Mouse (Mus musculus): ENCODE measurements around the gene Coq8b. TPM values are rescaled to one million over a fixed set of nuclear protein-coding genes. Genes with fewer than 3 reads are reported as not detected.
"Not testable (repeated sequence)": the region's sequence is repeated elsewhere in the genome, so short reads cannot be mapped to it uniquely, and the experiment has no call there.

The Coq8b gene
- polyA plus RNA-seq, 1 experiment = 43.1 TPM

DNA sequence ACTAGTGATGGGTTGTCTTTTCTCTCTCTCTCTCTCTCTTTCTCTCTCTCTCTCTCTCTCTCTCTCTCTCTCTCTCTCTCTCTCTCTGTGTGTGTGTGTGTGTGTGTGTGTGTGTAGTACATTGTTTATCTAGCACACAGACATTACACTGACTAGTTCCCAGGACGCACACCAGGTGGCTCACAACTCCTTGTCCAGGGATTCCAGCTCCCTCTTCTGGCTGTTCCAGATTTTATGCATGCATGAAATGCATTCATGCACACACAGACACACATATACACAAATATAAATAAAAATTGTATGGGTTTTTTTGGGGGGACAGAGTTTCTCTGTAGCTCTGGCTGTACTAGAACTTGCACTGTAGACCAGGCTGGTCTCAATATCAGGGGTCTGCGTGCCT is 4.7 kb downstream of the Coq8b start:
- Histone ChIP-seq H3K4me3 (ENCODE audit: insufficient read depth, low read depth, low read length) (no peak overlapping the region), H3K4me1 (ENCODE audit: control insufficient read depth, insufficient read depth, low read length) (peaks cover 8% of the 10 kb centered on the region), H3K27me3 (replicated peaks; ENCODE audit: control insufficient read depth, insufficient read depth, low read length) (no peaks in the 10 kb centered on the region), H3K36me3 (ENCODE audit: control insufficient read depth, insufficient read depth, low read length) (no peaks in the 10 kb centered on the region), H3K27ac (ENCODE audit: insufficient read depth, low read depth, low read length) (no peak overlapping the region)
- WGBS = 74% methylated on average over 2 of the region's 2 CpGs
- no peak for DNase-seq
- TF ChIP-seq CTCF (conservative IDR thresholded peaks at IDR 0.05; ENCODE audit: insufficient read depth, insufficient read length, low read depth, low read length) (peak; percentile 46), POLR2A (IDR thresholded peaks at IDR 0.05; ENCODE audit: low read depth, low read length) (no peak)

DNA sequence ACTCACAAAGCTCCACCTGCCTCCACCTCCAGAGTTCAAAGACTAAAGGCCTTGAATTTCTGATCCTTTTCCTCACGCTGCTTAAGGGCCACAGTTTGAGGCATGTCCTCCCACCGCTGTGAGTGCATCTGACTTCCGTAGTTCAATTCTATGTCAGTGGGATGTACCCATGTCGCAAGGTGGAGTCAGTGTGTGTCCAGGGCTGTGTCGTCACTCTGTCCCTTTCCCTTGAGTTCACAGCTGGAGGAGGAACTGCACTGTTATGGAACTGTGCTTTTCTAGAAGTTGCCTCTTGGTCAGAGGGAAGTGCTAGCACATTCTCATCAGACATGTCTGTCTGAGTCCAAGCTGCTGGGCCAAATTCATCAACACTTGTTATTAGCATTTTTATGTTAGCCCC is 5.7 kb downstream of the Coq8b start:
- Histone ChIP-seq H3K36me3 (ENCODE audit: control insufficient read depth, insufficient read depth, low read length) (no peaks in the 10 kb centered on the region), H3K4me3 (ENCODE audit: insufficient read depth, low read depth, low read length) (no peak overlapping the region), H3K4me1 (ENCODE audit: control insufficient read depth, insufficient read depth, low read length) (peaks cover 5% of the 10 kb centered on the region), H3K27me3 (replicated peaks; ENCODE audit: control insufficient read depth, insufficient read depth, low read length) (no peaks in the 10 kb centered on the region), H3K27ac (ENCODE audit: insufficient read depth, low read depth, low read length) (no peak overlapping the region)
- 91% methylated on average over 5 of the region's 5 CpGs for WGBS
- no peak for DNase-seq
- no peak for TF ChIP-seq POLR2A (IDR thresholded peaks at IDR 0.05; ENCODE audit: low read depth, low read length)

DNA sequence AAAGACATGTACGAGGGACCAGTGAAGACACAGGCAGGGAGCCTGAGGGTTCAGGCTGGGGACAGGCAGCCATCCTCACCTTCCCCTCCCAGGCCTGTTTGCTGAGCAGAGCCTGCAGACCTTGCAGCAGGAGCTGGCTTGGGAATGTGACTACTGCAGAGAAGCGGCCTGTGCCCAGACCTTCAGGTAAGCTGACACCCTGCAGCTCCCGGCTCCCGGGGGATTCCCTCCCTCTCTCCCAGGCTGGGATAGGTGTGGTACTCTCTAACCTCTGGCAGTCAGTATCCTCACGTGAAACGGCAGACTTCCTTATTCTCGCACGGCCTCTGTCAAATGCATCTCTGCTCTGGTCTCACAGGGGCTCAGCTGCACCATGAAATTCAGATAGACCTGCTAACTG is 10.4 kb downstream of the Coq8b start:
- Histone ChIP-seq H3K4me1 (ENCODE audit: control insufficient read depth, insufficient read depth, low read length) (no peaks in the 10 kb centered on the region), H3K27ac (ENCODE audit: insufficient read depth, low read depth, low read length) (no peak overlapping the region), H3K36me3 (ENCODE audit: control insufficient read depth, insufficient read depth, low read length) (no peaks in the 10 kb centered on the region), H3K4me3 (ENCODE audit: insufficient read depth, low read depth, low read length) (no peak overlapping the region), H3K27me3 (replicated peaks; ENCODE audit: control insufficient read depth, insufficient read depth, low read length) (no peaks in the 10 kb centered on the region)
- DNase-seq = no peak
- TF ChIP-seq CTCF (conservative IDR thresholded peaks at IDR 0.05; ENCODE audit: insufficient read depth, insufficient read length, low read depth, low read length) = no peak
- TF ChIP-seq POLR2A (IDR thresholded peaks at IDR 0.05; ENCODE audit: low read depth, low read length) = no peak
- WGBS = 70% methylated on average over 8 of the region's 8 CpGs

DNA sequence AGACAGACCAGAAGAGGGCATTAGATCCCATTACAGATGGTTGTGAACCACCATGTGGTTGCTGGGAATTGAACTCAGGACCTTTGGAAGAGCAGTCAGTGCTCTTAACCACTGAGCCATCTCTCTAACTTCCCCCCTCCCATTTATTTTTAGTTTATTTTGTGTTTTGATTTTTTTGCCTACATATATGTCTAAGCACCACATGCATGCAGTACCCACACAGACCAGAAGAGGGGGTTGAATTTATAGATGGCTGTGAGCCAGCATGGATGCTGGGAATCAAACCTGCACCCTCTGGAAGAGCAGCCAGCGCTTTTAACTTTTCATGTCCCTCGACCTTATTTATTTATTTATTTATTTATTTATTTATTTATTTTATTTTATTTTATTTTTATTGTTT is 11.3 kb downstream of the Coq8b start:
- not testable (repeated sequence) for H3K36me3 ChIP-seq (ENCODE audit: control insufficient read depth, insufficient read depth, low read length); DNase-seq; H3K4me3 ChIP-seq (ENCODE audit: insufficient read depth, low read depth, low read length); H3K27ac ChIP-seq (ENCODE audit: insufficient read depth, low read depth, low read length); H3K4me1 ChIP-seq (ENCODE audit: control insufficient read depth, insufficient read depth, low read length); H3K27me3 ChIP-seq (replicated peaks; ENCODE audit: control insufficient read depth, insufficient read depth, low read length)
- 0 out of 2 replicates have a peak, but pooled peaks have one; percentile 28 for TF ChIP-seq CTCF (conservative IDR thresholded peaks at IDR 0.05; ENCODE audit: insufficient read depth, insufficient read length, low read depth, low read length)
- WGBS = 85% methylated on average over 2 of the region's 2 CpGs

DNA sequence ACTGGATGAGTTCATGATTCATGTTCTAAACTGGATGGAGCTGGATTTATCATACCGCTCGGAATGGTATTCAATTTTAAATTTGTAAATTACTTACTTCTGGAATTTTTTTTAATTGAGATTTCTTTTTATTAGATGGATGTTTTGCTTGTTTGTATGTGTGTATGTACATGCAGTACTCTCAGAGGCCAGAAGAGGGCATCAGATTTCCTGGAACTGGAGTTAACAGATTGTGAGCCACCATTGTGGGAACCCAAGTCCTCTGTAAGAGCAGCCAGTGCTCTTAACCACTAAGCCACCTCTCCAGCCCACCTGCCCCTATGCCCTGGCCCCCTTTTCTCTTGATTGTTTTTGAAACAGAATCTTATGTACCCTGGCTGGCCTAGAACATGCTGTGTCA is 16.3 kb downstream of the Coq8b start:
- DNase-seq = peak; percentile 39
- Histone ChIP-seq H3K36me3 (ENCODE audit: control insufficient read depth, insufficient read depth, low read length) (no peaks in the 10 kb centered on the region), H3K27me3 (replicated peaks; ENCODE audit: control insufficient read depth, insufficient read depth, low read length) (no peaks in the 10 kb centered on the region), H3K27ac (ENCODE audit: insufficient read depth, low read depth, low read length) (no peak overlapping the region), H3K4me3 (ENCODE audit: insufficient read depth, low read depth, low read length) (no peak overlapping the region), H3K4me1 (ENCODE audit: control insufficient read depth, insufficient read depth, low read length) (no peaks in the 10 kb centered on the region)
- over 99% methylated on average over 2 of the region's 2 CpGs for WGBS
- TF ChIP-seq CTCF (conservative IDR thresholded peaks at IDR 0.05; ENCODE audit: insufficient read depth, insufficient read length, low read depth, low read length) (0 out of 2 replicates have a peak, but pooled peaks have one; percentile 15), POLR2A (IDR thresholded peaks at IDR 0.05; ENCODE audit: low read depth, low read length) (no peak)

DNA sequence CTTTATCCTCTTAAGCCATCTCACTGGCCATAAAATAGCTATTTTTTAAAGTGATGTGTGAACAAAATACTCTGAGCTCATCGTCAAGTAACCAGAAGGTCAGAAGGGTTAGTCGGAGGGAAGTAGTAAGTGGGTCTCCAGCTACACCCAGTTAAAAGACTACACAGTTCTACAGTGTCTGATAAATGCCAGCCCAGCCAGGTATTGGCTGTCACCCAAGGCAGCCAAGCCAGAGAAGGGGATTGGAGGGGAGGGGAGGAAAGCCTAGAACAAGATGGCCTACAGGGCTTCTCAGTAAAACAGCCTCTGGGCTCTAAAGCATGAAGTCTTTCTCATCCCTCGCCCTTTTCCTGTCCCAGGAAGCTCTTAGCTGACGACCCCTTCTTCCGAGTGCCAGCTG is 17.1 kb downstream of the Coq8b start:
- Histone ChIP-seq H3K36me3 (ENCODE audit: control insufficient read depth, insufficient read depth, low read length) (no peaks in the 10 kb centered on the region), H3K27ac (ENCODE audit: insufficient read depth, low read depth, low read length) (no peak overlapping the region), H3K27me3 (replicated peaks; ENCODE audit: control insufficient read depth, insufficient read depth, low read length) (no peaks in the 10 kb centered on the region), H3K4me1 (ENCODE audit: control insufficient read depth, insufficient read depth, low read length) (no peaks in the 10 kb centered on the region), H3K4me3 (ENCODE audit: insufficient read depth, low read depth, low read length) (no peak overlapping the region)
- no peak for DNase-seq
- no peak for TF ChIP-seq CTCF (conservative IDR thresholded peaks at IDR 0.05; ENCODE audit: insufficient read depth, insufficient read length, low read depth, low read length)
- TF ChIP-seq POLR2A (IDR thresholded peaks at IDR 0.05; ENCODE audit: low read depth, low read length) = no peak
- 72% methylated on average over 5 of the region's 5 CpGs for WGBS

DNA sequence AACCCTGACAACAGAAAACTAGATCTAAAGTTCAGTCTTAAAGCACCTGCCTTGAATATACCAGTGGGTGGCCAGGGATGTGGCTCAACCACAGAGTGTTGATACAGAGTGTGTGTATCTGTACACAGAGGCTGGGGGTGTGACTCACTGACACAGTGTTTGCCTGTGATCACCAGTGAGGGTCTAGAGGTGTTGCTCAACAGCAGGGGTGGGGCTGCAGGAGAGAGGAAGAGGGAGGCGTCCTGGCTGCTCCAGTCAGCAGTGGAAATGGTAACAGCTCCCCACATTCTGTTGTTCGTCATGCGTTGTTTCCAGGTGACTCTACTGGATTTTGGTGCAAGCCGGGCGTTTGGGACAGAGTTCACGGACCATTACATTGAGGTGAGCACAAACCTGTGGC is 19.1 kb downstream of the Coq8b start:
- TF ChIP-seq CTCF (conservative IDR thresholded peaks at IDR 0.05; ENCODE audit: insufficient read depth, insufficient read length, low read depth, low read length) = no peak
- TF ChIP-seq POLR2A (IDR thresholded peaks at IDR 0.05; ENCODE audit: low read depth, low read length) = no peak
- no peak overlapping the region for H3K4me3 ChIP-seq (ENCODE audit: insufficient read depth, low read depth, low read length)
- H3K4me1 ChIP-seq (ENCODE audit: control insufficient read depth, insufficient read depth, low read length) = no peaks in the 10 kb centered on the region
- WGBS = 79% methylated on average over 6 of the region's 6 CpGs
- DNase-seq = no peak
- no peaks in the 10 kb centered on the region for H3K27me3 ChIP-seq (replicated peaks; ENCODE audit: control insufficient read depth, insufficient read depth, low read length)
- no peaks in the 10 kb centered on the region for H3K36me3 ChIP-seq (ENCODE audit: control insufficient read depth, insufficient read depth, low read length)
- no peak overlapping the region for H3K27ac ChIP-seq (ENCODE audit: insufficient read depth, low read depth, low read length)

DNA sequence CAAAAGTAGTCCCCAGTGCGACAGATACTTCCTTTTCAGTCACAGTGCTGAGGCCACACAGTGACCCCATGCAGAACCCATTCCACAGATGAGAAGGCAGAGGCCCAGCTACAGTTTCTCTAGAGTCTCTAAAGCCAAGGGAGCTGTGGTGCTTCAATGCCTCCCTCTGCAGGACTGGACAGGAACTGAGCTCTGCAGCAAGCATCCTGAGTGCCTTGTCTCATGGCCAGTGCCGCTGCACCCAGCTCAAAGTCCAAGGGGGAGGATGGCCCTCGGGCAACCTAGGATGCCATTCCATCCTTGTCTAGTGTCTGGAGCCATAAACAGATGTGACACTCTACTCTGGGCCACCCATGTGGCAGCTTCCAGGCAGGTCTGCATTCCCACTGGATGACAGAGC is 22.9 kb downstream of the Coq8b start:
- 52% methylated on average over 3 of the region's 3 CpGs for WGBS
- DNase-seq = peak; percentile 78
- no peaks in the 10 kb centered on the region for H3K27me3 ChIP-seq (replicated peaks; ENCODE audit: control insufficient read depth, insufficient read depth, low read length)
- peak; percentile 80 for TF ChIP-seq CTCF (conservative IDR thresholded peaks at IDR 0.05; ENCODE audit: insufficient read depth, insufficient read length, low read depth, low read length)
- TF ChIP-seq POLR2A (IDR thresholded peaks at IDR 0.05; ENCODE audit: low read depth, low read length) = no peak
- H3K4me1 ChIP-seq (ENCODE audit: control insufficient read depth, insufficient read depth, low read length) = peaks cover 4% of the 10 kb centered on the region
- no peaks in the 10 kb centered on the region for H3K36me3 ChIP-seq (ENCODE audit: control insufficient read depth, insufficient read depth, low read length)
- no peak overlapping the region for H3K27ac ChIP-seq (ENCODE audit: insufficient read depth, low read depth, low read length)
- H3K4me3 ChIP-seq (ENCODE audit: insufficient read depth, low read depth, low read length) = no peak overlapping the region

Data from kidney, adult 2 months (tissue).